Mouse (Mus musculus): ENCODE data around the gene Smim24.

Gene Smim24

GRCm38 (mm10) chr10:81422191-81422590 lies 29.3 kb downstream of the Smim24 start:
- peak; percentile 7 for DNase-seq (ENCODE audit: low spot score)

GRCm38 (mm10) chr10:81422661-81423217 lies 29.9 kb downstream of the Smim24 start:
- DNase-seq (ENCODE audit: low spot score) = peak; percentile 2

- DNase-seq (ENCODE audit: low spot score) = peak; percentile 2
Measured at GRCm38 (mm10) chr10:81423476-81424245, 30.8 kb downstream of the Smim24 start.

- DNase-seq (ENCODE audit: low spot score) = peak; percentile 38
Measured at GRCm38 (mm10) chr10:81424246-81425051, 31.6 kb downstream of the Smim24 start.

GRCm38 (mm10) chr10:81425236-81425850 lies 32.5 kb downstream of the Smim24 start:
- DNase-seq (ENCODE audit: low spot score) = peak; percentile 47

- peak; percentile 26 for DNase-seq (ENCODE audit: low spot score)
Measured at GRCm38 (mm10) chr10:81426081-81426671, 33.3 kb downstream of the Smim24 start.

- DNase-seq (ENCODE audit: low spot score) = peak; percentile 75
Measured at GRCm38 (mm10) chr10:81426897-81427296, 34.0 kb downstream of the Smim24 start.

GRCm38 (mm10) chr10:81427327-81427726 lies 34.5 kb downstream of the Smim24 start:
- no peak for DNase-seq (ENCODE audit: low spot score)

GRCm38 (mm10) chr10:81427804-81428506 lies 35.1 kb downstream of the Smim24 start:
- DNase-seq (ENCODE audit: low spot score) = peak; percentile 6

- peak; percentile 3 for DNase-seq (ENCODE audit: low spot score)
Measured at GRCm38 (mm10) chr10:81428507-81428870, 35.6 kb downstream of the Smim24 start.

- DNase-seq (ENCODE audit: low spot score) = peak; percentile 4
Measured at GRCm38 (mm10) chr10:81429092-81429491, 36.2 kb downstream of the Smim24 start.

- peak; percentile 81 for DNase-seq (ENCODE audit: low spot score)
Measured at GRCm38 (mm10) chr10:81429605-81430061, 36.8 kb downstream of the Smim24 start.

GRCm38 (mm10) chr10:81430141-81430830 lies 37.4 kb downstream of the Smim24 start:
- peak; percentile 86 for DNase-seq (ENCODE audit: low spot score)

- DNase-seq (ENCODE audit: low spot score) = peak; percentile 65
Measured at GRCm38 (mm10) chr10:81430831-81431525, 38.1 kb downstream of the Smim24 start.

- DNase-seq (ENCODE audit: low spot score) = peak; percentile 34
Measured at GRCm38 (mm10) chr10:81431526-81432168, 38.8 kb downstream of the Smim24 start.

GRCm38 (mm10) chr10:81432169-81432867 lies 39.5 kb downstream of the Smim24 start:
- DNase-seq (ENCODE audit: low spot score) = no peak

GRCm38 (mm10) chr10:81432868-81433262 lies 40.0 kb downstream of the Smim24 start:
- peak; percentile 87 for DNase-seq (ENCODE audit: low spot score)

GRCm38 (mm10) chr10:81433541-81434289 lies 40.9 kb downstream of the Smim24 start:
- peak; percentile 37 for DNase-seq (ENCODE audit: low spot score)

Data from ovary, postnatal 36 days (tissue).